Mouse (Mus musculus) erythroblast, embryonic 14.5 days (primary cell): ENCODE measurements around the gene Pabpc1l.

ENCODE experiments used
- GATA1 ChIP-seq: IDR thresholded peaks from 2 replicates; pipeline ENCODE4 v1.6.1; 2012; ENCODE audit warnings: low read length, inconsistent platforms, mixed read lengths
- TAL1 ChIP-seq: IDR thresholded peaks from 3 replicates; pipeline ENCODE4 v1.6.1; 2012; ENCODE audit warnings: low read length, inconsistent platforms, mixed read lengths

DNA sequence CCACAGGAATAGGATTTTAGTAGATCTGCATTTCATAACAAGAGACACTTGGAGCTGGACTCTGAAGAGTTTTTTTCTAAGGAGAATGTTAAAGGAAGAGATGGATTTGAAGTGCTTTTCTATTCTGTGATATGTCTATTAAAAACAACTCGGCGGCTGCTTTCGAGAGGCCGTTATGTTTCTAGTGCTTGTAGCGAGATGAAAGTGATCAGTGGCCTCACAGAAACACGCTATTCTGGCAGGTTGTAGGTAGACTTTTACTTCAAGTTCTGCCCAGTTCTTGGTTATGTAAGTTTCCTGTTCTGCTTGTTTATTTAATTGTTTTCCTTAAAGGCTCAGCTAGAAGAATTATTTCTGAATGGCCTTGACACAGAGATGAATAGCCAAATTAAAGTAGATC lies 26.3 kb upstream of the Pabpc1l start:
- no peak for TF ChIP-seq GATA1
- no peak for TF ChIP-seq TAL1
